Mouse (Mus musculus): ENCODE measurements around the gene Fryl.

Gene Fryl

DNA sequence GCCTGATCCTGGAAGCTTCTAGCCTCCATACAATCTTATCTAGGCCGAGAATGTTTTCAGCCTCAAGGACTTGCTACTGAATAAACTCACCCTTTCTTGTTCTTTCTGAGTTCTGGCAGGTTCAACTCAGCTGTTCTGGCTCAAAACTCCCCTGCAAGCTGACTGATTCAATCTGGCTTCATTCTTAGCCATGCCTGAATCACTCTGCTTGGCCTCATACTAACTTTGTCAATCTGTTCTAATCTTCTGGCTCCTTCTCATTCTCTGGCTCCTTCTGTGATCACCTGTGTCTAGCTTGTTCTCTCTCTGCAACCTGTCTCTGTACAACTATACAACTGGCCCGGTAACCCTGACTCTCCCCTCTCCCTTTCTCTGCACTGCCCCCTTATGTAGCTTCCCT is 93.9 kb downstream of the Fryl start:
- no peak for DNase-seq (ENCODE audit: low read depth, low spot score)

DNA sequence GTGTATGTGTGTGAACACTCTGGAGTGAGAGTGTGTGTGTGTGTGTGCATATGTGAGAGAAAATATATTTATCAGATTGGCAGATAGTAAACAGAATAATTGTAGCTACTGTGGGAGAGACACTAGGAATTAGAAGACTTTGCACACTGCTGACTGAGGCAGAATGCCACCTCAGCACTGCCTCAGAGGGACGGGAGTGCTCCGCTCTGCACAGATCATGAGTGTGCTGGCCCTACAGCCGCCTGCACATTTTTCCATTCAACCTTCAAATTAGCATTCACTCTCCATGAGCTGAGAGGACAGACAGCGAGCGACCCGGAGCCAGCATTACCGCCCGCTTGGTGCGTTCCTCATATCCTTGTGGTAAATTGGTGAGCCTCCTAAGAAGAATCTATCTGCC is 96.0 kb downstream of the Fryl start:
- no peak for DNase-seq (ENCODE audit: low read depth, low spot score)

DNA sequence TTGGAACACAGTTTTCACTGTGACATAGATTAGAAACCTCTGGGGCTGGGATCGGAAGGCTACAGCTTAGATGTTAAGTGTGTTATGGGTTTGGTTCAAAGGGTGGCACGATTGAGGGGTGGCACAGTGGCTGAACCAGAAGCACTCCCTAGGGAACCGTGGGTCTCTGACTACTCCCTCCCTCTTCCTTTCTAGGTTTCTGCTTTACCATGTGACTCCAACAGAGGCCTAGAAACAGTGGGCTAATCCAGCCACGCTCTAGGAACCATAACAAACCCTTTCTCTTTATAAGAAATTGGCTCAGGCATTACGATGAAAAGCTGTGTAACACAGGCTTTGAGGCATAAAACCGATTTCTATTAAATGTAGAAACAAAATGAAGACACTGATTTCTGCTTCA is 98.9 kb downstream of the Fryl start:
- no peak for DNase-seq (ENCODE audit: low read depth, low spot score)

DNA sequence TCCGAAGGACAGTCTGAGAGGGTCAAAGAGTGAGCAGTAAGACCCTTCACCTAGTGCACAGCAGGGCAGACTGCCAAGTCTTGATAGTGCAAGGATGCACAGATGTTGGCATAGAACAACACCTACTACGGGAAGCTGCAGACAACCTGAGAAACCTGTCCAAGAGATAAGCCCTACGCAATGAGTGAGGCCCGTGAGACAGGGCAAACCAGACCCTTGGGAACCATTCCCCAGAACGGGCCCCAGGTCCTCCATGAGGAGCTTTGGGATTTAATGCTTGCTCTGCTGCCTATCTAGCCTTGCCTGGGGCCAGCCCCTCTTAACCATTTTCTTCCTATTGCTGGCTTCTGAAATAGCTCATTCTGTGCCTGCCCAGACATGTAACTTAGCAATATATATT is 99.4 kb downstream of the Fryl start:
- DNase-seq (ENCODE audit: low read depth, low spot score): no peak

DNA sequence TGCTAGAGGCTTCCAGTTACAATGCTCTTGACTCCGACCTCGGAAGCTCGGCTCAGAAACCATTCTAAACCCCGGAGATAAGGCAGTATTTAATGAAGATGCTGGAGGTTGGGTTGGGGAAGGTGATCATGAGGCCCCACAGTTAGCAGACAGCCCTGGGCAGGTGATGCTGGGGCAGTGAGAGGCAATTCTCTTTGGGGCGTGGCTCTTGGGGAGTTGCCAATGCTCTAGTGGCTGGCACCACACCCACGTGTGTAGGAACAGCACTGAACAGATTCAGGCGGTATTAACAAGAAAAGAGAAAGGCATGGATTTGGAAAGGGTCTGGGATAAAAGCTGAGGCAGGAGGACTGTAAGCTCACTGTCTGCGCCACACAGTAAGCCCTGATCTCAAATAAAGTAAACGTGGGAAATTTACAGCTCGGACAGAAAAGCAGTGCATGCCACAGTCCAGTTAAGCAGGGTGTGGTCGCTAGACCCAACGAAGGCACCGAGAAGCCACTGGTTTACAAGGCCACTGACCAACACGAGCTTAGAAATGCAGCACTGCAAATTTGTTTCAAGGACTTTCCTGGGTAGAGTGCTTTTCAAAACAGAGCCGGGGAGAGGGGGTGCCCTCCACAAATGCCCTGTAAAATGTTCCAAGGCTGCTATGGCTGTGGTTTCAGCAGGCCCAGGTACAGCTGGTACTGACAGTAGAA is 100.0 kb downstream of the Fryl start:
- DNase-seq (ENCODE audit: low read depth, low spot score): no peak

DNA sequence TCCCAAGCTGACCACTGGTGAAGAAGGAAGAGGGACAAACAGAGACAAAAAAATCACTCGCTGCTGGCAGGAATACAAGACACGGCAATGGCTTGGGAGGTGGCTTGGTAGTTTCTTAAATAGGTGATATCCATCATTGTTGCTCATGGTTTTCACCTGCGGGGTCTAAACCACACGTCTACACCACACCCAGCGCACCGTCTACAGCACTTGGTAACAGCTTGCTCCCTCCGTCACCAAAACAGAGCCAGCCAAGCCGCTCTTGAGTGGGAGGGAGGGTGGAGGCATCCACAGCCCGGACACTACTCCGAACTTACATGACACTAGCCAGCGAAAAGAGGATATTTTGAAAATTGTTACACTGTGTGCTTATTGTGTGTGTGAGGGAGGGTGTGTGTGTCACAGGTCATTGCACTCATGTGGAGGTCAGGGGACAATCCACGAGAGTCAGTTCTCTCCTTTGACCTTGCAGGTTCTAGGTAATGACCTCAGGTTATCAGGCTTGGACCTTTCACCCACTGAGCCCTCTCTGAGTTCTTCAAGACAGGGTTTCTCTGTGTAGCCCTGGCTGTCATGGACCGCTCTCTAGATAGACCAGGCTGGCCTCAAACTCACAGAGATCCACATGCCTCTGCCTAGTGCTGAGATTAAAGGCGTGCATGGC is 102.5 kb downstream of the Fryl start:
- DNase-seq (ENCODE audit: low read depth, low spot score): no peak

DNA sequence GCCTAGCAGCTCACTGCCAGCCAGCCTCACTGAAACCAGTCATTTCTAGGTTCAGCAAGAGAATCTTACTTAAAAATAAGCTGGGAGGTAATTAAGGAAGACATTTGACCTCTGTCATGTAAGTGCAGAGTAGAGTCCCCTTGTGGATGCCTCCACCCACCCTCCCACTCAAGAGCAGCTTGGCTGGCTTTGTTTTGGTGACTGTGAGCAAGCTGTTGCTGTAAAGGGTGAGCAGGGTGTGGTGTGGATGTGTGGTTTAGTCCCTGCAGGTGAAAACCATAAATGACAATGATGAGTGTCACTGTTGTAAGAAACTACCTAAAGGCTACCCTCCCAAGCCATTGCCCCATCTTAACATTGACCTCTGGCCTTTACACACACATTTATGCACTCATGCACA is 104.2 kb downstream of the Fryl start:
- DNase-seq (ENCODE audit: low read depth, low spot score): peak; percentile 56

DNA sequence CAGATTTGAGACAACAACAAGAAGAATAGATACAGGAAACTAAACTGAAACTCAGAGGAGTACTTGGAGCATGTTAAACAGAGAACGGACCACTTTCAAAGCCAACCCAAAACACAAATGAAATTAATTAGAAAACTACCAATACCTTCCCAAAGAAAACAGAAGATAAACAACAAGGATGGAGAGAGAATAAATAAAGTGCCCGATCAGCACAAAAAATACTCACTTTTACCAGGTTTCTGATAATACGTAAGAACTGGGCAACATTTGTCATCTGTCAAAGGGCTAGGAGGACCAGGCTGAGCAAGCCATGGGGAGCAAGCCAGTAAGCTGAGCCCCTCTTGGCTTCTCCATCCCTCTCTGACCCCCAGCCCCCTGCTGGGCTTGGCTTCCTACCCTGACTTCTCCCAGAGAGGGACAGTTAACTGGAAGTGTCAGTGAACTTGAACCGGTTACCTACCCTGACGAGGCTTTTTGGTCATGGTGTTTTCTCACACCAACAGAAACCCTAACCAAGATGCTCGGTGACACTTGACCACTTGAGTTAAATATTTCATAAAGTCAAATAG is 105.5 kb downstream of the Fryl start:
- no peak for DNase-seq (ENCODE audit: low read depth, low spot score)

DNA sequence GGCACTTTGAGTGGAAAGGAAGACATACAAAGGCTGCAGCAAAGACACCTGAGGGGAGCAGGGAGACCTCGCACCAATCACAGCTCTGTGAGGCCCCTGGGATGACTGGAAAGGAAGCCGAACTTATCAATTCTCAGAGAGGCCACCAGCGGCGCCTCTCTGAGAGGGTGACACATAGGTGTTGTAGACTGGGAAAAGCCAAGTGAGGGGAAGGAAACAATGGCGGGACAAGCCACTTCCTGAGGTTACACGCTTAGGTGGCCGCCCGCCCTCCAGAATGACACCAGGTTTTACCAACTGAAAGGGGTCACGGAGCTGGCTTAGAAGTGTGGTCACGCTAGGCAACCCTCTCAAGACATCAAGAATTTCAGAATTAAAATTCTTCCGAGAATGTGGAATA is 111.4 kb downstream of the Fryl start:
- DNase-seq (ENCODE audit: low read depth, low spot score): no peak

DNA sequence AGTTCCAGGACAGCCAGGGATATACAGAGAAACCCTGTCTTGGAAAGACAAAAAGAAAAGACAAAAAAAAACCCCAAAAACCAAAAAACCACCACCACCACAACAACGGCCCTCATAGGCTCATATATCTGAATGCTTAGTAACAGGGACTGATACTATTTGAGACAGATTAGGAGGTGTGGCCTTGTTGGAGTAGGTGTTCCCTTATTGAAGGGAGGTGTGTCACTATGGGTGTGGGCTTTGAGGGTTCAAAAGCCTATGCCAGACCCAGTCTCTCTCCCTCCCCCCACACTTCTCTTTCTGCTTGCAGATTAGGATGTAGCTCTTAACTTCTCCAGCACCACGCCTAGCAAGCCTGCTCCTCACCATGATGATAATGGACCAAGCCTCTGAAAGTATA is 114.7 kb downstream of the Fryl start:
- DNase-seq (ENCODE audit: low read depth, low spot score): peak; percentile 55

DNA sequence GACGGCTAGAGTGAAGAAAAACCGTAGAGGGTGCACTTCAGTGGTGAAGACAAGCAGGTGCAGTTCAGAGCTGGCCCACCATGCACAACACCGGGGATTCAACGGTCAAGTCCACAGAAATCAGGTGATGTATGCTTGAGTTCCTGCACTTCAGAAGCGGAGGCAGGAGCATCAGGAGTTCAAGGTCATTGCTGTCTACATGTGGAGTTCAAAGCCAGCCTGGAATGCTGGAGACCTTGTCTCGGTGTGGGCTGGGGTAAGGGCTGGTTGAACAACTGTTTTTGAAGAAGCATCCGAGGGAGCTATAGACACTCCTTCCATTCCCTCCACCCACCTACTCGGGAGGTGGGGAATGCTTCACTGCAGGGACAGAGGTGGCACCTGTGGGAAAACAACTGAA is 115.3 kb downstream of the Fryl start:
- peak; percentile 87 for DNase-seq (ENCODE audit: low read depth, low spot score)

DNA sequence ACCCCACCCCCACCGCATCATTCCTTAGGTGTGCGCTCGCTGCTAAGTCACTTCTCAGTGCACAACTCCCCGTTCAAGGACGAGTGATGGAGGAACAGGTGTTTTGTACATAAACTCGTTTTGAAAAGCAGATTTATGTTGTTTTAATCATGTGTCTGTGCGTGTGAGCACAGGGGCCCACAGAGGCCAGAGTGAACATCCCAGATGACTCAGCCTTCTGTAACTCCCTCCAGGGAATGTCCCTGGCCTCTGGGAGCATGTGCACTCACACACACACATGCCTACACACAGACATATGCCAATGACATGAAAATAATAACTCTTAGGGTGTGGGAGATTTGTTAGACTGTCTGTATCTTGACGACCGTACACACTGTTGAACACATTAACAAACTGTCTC is 118.9 kb downstream of the Fryl start:
- no peak for DNase-seq (ENCODE audit: low read depth, low spot score)

DNA sequence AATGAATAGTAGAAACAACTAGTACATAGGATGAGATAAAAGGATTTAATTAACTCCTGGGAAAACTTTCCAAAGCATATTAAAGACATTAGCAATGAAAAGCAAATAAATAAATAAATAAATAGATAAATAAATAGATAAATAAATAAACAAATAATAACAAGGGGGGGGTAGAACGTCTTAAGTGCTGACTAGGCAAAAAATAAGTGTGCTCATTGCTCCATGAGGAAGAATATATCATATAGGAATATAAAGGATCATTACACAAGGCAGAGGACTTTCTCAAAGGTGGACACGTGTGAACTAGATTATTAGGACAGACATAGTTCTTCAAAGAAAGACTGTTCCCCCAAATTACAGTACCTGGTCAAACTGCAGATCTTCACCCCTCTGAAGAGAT is 120.5 kb downstream of the Fryl start:
- DNase-seq (ENCODE audit: low read depth, low spot score): no peak

DNA sequence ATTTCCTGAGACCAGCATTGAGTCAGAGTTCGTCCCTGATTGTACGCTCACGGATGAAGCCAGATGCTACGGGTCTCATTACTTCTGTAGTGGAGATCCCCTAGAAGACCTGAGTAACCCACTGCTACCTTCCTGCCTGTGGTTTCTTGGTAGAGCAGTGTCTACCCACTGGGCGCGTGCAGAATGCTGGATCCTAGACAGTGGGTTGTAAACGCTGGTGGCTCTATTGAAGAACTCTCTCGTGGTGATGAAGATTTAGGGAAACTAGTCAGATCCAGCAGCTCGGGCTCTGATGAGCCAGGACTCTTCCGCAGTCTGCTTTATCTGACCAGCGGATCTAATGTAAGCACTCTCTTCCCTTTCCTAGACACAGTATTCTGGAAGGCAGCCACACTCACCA is 121.3 kb downstream of the Fryl start:
- DNase-seq (ENCODE audit: low read depth, low spot score): no peak

DNA sequence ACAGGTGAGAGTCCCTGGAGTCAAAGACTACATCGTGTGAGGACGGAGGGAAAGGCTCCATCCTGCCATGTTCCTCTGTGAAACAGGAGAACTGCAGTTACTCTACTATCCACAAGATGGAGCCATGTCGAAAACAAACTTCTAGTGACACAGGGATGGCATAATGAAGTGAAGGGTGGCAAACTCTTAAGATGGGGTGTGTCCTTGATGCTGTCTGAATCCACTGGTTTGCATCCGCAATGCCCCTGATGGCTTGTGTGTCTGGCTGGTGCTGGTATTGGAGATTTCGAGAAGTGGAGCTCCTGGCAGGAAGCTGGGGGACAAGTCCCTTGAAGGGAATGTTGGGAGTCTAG is 122.6 kb downstream of the Fryl start:
- DNase-seq (ENCODE audit: low read depth, low spot score): peak; percentile 61

DNA sequence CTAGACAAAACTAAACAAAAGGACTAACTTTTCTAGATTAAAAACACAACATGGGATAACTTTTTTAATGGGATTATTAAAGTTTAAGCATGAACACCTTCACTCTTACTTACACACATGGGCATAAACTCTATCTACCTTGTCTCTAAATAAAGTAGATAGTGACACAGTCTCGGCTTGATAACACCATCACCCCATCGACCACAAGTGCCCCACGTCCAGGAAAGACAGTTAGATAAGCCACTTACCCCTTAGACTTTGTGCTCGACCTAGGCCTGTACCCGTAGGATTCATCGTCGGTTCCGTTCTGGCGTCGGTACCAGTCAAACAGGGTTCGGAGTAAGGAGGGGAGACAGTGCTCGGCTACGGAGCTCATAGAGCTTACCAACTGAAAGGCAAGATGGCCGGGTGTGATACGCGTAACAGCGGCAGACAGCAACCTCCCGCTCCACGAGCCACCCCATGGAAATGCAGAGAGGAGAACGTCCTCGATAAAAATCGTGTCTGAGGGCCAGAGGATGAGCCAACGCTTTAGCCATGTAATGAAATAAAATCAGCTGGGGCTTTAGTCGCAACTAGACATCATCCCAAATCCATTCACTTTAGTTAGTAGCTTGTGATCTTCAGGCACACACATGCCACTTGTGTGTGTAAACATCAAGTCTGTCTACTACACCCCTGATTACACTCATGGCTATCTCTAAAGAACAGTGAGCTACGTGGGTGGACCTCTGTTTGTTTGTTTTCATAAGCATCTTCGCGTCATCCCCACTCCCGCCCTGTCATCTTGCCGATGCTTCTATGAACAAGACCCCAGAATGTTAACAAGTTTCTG is 123.2 kb downstream of the Fryl start:
- no peak for DNase-seq (ENCODE audit: low read depth, low spot score)

DNA sequence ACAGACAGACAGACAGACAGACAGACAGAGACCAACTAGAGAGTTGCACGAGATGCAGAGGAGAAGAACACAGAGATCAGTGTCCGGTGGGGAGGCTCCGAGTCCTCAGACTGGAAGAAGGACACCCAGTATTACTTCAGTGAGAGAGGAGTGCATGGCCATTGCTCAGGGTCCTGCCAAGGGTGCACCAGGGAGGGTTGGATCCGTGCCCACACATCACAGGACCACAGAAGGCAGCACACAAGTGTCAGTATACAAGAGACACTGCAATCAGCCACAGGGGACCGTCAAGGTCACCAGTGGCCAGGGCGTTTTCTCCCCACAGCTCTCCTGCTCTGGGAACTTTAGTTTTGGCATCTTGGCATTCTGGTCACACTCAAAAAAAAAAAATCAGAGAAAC is 125.4 kb downstream of the Fryl start:
- DNase-seq (ENCODE audit: low read depth, low spot score): no peak

DNA sequence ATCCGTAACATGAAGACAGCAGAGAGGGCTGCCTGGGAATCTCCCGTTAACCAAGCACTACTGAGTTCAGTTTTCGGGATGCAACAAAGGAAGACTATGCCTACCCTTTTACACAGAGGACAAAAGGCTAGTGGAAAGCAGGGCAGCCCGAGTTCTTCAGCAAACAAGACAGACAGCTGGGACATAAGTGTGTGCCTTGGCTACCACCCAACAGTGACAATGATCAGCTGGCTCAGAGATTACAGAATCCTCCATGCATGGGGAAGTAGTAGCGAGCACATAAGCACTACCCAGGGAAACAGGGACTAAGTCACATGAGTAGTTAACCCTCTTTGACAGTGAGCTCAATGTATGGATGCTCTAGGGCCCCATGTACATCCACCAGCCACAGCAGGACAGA is 126.5 kb downstream of the Fryl start:
- no peak for DNase-seq (ENCODE audit: low read depth, low spot score)

DNA sequence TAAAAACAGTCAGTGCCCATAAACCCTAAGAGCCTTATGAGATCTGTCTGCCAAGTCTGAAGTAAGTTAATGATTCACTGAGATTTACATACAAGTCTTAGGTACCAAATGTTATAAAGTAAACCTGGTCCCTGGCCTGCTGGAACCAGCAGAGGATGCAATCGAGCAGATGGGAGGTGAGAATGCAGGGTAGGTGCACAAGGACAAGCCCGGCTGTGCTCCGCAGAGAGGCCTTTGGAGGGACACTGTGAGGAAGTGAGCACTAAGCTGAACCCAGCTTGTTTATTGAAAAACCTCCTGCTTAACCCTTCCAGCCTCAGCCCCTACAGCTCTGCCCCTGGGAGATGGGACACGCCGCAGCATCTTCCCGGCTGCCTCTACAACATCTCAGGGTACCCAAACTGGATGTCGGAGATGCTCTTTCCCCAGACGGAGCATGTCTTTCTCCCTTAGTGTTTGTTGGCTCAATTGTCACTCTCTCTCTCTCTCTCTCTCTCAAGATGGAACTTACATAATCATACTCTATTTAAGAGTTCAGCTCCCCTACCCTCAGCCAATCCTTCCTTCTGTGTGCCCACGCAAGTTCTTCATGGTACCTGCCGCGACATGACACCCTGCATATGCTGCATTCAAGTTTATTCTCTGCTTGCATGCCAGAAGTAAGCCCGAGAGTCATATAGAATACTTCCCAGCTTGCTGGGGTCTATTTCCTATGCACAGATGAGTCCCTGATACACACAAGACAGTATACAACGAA is 136.3 kb downstream of the Fryl start:
- no peak for DNase-seq (ENCODE audit: low read depth, low spot score)

DNA sequence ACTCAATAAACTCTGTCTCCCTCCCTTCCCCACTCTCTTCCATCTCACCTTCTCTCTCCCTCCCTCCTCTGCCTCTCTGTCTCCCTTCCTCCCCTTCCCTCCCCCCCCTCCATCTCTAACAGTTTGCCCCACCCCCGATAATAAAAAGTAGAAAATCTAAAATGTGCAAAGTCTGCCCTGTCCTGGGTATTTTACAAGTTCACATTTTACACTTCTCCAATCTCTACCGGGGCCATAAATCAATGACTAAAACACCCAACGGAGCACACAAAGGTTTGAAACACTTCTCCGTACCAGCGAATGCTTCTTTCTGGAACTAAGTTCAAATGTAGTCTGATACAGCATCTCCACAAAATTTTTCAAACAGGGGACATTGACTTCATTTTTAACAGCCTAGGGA is 136.9 kb downstream of the Fryl start:
- no peak for DNase-seq (ENCODE audit: low read depth, low spot score)

DNA sequence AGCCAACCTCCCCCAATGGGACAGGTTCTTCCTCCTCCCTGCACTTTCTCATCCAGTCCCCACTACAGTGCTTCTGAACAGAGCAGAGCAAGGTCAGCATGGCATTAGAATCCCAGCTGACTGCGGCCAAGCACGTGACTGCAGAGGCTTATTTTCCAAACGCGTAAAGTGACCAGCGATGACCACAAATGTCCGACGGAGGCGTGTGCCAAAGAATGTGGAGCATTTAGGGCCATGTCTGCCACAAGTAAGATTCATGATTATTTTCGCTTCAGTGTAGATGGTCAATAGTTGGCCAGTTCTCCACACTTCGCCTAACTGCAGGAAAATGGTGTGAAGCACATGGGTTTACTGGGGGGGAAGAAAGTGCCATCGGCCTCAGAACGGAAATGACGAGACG is 137.6 kb downstream of the Fryl start:
- DNase-seq (ENCODE audit: low read depth, low spot score): no peak

DNA sequence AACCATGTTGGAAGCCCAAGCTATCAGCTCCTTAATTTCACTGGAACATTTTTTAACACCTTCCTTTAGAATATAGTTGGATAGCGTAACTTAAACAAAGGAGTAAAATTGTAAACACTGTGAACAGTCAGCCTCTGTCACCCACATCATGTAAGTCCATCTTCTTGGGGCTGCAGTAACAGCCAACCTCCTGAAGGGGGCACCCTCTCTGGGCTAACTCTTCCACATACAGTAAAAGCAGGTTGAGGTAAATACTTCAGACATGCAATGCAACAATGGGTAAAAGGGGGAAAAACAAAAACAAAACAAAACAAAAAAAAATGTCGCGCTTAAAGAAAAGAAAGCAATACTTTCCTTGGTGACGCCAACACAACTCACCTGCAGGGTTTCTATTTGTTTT is 141.5 kb downstream of the Fryl start:
- peak; percentile 82 for DNase-seq (ENCODE audit: low read depth, low spot score)
